Mouse (Mus musculus): ENCODE measurements at regions not wholly inside any gene's neighbourhood (a gene's known extent, or its start where the extent isn't known, plus 50 kb on each side); places are given as distances from the start of the nearest gene placed in this dataset.
"Not testable (repeated sequence)": the region's sequence is repeated elsewhere in the genome, so short reads cannot be mapped to it uniquely, and the experiment has no call there.

DNA sequence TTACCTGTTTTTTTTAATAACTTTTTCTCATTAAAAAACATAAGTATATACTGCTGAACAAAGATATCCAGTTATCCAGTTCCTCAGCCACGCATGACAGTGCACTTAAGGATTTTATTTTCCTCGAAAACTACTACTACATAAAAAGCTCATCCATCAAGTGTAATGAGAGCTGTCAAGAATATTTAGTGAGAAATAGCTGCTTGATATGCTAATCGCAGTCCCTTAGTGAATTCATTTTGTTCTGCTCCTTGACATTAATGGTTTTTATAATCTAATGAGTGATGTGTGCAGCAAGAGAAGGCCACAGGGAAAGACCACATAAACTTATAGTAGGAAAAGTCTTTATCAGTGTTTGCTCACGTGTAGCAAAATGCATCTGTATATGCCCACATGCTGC is 754.0 kb upstream of the Slc39a10 start:
- 80% methylated on average over 4 of the region's 4 CpGs for WGBS

GRCm38 (mm10) chr1:47606597-47606996 is 713.9 kb upstream of the Slc39a10 start:
- 76% methylated on average over 4 of the region's 4 CpGs for WGBS
- DNase-seq (ENCODE audit: low read depth, low spot score) = no peak

More for the DNA sequence above, 754.0 kb upstream of the Slc39a10 start:
- no peak for DNase-seq (ENCODE audit: low read depth, low spot score)

GRCm38 (mm10) chr1:47603989-47604360 is 711.3 kb upstream of the Slc39a10 start:
- 38% methylated on average over 2 of the region's 2 CpGs for WGBS
- no peak for DNase-seq (ENCODE audit: low read depth, low spot score)

DNA sequence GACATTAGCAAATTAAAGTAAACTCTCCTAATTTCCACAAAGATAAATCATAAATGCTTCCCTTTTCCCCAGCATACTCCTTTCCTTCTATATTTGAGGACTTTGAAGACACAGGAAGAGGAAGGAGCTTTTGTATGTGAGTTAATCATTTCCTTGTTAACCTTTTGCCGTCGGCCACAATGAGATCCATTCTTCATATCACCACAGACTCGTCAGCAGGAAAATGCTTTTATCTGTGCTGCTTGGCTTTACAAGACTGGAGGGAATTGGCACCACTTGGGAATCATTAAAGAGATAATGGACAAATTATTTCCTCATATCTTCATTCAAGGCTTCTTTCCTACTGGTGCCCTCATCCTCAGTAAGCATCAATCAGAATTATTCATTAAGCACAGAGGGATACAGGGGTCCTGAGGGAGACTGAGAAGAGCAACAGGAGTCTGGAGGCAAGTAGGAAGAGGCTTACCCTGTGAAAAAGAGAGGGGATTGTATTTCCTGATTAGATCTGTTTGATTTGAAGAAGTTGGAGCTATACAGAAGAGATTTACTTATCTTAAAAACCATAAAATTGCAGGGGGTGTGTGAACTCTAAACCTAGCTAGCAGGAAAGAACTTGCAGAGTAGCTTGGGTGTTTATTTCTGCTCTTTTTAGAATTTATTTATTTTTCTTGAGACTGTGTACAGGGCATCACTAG is 710.8 kb upstream of the Slc39a10 start:
- WGBS = 8% methylated on average over 3 of the region's 3 CpGs
- DNase-seq (ENCODE audit: low read depth, low spot score) = no peak

- 88% methylated on average over 2 of the region's 4 CpGs for WGBS
- DNase-seq (ENCODE audit: low read depth, low spot score) = not testable (repeated sequence)
Observed at GRCm38 (mm10) chr1:47593641-47594040, 701.0 kb upstream of the Slc39a10 start.

DNA sequence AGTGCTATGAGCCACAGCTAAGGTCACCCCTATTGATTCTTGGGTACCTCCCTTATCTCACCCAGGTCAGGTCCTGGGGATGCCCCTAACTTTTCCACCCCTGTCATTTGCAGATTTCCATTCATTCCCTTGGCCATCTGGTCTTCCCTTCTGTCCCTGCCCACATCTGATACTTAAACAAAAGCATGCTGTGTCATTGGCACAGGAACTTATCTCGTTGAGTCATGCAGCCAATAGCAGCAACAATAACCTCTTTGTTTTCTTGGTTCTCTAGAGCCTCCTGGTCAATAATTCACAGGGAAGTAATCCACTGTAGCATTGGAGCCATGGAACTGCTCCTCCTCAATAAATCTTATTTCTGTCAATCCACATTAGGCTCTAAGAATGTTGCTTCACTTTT is 653.0 kb upstream of the Slc39a10 start:
- DNase-seq (ENCODE audit: low read depth, low spot score) = peak; percentile 1
- 23% methylated on average over 1 of the region's 1 CpGs for WGBS

DNA sequence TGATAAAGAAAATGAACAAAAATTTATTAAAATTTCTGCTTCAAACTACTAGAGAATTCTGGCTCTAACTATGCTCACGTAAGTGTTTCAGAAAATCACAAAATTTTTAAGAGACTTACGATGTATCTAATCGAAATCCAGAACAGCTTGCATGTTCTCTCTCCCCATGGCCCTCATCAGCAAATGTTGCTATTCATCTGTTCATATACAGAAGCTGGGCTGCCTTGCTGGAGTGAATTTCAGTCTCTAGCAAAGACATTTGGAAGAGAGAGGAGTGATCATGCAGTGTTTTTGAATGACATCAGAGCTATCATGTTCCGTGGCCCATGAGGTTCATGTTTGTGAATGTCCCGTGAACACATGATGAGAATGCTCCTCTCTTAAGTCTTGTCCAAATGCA is 618.8 kb upstream of the Slc39a10 start:
- WGBS = 89% methylated on average over 5 of the region's 5 CpGs
- no peak for DNase-seq (ENCODE audit: low read depth, low spot score)

DNA sequence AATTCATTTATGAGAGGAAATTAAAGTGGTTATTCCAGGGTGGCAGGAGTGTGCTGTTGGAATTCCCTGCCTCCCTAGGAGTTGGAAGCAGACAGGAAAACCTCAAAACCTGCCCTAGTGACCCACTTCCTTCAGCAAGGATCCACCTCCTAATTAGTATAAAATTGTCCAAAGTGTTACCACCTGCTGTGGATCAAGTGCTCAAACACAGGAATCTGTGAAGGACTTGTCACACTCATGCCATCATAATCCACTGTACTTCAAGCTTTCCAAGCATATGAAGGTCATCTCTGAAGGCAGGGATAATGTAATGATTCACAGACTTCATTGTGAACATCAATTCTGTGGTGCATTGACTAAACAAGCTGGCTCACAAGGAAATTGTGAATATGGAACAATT is 615.1 kb upstream of the Slc39a10 start:
- no peak for DNase-seq (ENCODE audit: low read depth, low spot score)

DNA sequence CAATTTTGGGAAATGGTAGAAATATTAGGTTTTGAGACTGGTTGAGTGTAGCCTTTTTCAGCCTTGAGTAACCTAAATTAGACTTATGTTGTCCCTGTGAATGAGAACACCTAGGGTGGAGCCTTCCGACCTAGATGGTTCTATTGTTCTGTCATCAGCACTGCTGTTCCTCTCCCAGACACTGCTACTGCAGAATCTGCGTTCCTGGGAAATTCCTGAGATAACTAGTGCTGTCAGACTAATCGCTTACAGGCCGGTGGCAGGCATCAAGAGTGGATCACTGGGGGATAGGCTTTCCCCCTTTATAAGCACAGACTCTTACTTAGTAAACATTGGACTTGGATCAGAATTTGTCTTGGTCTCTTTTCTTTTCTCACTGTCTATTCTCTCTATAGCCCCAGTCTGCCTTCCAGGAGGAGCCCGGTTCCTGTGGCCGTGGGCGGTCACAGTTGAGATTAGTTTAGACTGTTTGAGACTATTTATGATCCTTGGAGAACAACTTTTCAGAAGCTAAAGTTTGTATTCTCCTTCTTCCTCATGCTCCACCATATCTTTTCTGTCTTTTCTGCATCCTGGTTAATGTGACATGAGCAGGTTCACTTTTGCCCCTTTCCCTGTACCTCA is 596.0 kb upstream of the Slc39a10 start:
- no peak for DNase-seq (ENCODE audit: low read depth, low spot score)
- WGBS = 55% methylated on average over 7 of the region's 7 CpGs

- DNase-seq (ENCODE audit: low read depth, low spot score) = no peak
Observed at GRCm38 (mm10) chr1:47486087-47486486, 593.4 kb upstream of the Slc39a10 start.

GRCm38 (mm10) chr1:47479059-47479458 is 586.4 kb upstream of the Slc39a10 start:
- no peak for DNase-seq (ENCODE audit: low read depth, low spot score)
- 22% methylated on average over 1 of the region's 1 CpGs for WGBS

DNA sequence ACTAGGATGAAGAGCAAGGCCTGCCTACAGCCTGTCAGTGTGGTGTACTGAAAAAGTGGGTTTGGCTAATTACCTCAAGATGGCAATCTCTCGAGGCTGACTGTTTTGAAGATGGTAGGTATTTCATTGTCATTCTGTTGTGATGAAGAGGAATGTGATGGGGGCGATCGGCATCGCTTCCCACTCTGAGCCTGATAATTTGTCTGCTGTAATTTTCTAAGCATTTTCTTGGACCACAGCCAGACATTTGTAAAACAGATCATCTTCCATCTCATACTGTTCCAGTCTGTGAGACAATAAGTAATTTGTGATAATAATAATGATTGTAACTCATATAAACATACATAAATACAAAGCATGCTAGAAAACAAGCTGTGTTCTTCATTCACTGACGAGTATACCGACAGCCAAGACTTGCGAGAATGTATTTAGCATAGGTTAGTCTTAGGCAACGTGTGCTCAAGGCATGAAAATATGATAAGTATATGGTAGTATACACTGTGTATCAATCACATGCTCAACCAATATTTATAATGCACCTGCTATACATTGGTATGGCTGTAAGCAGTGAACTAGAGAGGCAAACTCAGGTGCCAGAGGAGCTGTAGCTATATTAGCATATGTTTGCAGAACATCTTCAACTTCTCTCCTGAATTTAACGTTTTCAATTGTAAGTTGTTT is 574.1 kb upstream of the Slc39a10 start:
- WGBS = 83% methylated on average over 9 of the region's 9 CpGs
- no peak for DNase-seq (ENCODE audit: low read depth, low spot score)

- WGBS = 59% methylated on average over 6 of the region's 6 CpGs
- DNase-seq (ENCODE audit: low read depth, low spot score) = no peak
Observed at GRCm38 (mm10) chr1:47448737-47449489, 556.3 kb upstream of the Slc39a10 start.

- WGBS = 80% methylated on average over 3 of the region's 3 CpGs
- DNase-seq (ENCODE audit: low read depth, low spot score) = no peak
Observed at GRCm38 (mm10) chr1:47448070-47448469, 555.4 kb upstream of the Slc39a10 start.

GRCm38 (mm10) chr1:47446021-47446420 is 553.4 kb upstream of the Slc39a10 start:
- WGBS = 12% methylated on average over 6 of the region's 6 CpGs
- no peak for DNase-seq (ENCODE audit: low read depth, low spot score)

DNA sequence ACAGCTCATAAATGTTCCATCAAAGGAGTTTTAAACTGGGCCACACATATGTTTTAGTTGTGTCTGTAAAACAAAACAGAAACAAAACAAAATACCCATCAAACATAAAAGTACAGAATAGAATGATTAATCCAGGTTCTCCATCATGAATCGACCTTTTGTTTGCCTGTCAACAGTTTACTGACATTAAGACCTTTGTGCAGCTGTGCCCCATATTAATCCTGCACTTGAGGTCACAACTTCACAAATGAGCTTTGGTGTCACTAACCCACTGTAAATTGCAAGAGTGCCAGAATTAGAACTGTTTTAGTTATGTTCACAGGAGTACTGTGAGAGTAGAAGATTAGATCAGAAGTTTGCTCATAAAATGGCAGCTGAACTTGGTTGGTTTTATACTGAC is 540.2 kb upstream of the Slc39a10 start:
- WGBS = 54% methylated on average over 1 of the region's 1 CpGs
- no peak for DNase-seq (ENCODE audit: low read depth, low spot score)

DNA sequence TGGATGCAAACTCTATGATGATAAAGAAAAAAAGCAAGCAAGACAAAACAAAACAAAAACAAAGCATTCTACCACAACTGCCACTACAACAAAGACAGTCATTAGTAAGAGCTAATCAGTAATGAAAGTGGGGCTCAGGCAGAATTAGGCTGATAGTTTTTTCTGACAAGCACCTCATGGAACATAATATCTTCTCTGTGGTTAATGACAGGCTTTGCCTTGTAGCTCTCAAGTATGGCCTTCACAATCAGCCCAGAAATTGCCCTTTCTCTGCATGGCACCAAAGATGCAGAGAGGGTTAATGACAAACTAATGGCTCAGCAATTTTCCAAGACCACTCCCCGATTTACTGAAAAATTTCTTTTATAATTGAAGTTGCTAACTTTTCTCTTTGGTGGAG is 512.5 kb upstream of the Slc39a10 start:
- DNase-seq (ENCODE audit: low read depth, low spot score) = no peak
- WGBS = 64% methylated on average over 1 of the region's 1 CpGs

- no peak for DNase-seq (ENCODE audit: low read depth, low spot score)
Observed at GRCm38 (mm10) chr1:47386579-47386978, 493.9 kb upstream of the Slc39a10 start.

DNA sequence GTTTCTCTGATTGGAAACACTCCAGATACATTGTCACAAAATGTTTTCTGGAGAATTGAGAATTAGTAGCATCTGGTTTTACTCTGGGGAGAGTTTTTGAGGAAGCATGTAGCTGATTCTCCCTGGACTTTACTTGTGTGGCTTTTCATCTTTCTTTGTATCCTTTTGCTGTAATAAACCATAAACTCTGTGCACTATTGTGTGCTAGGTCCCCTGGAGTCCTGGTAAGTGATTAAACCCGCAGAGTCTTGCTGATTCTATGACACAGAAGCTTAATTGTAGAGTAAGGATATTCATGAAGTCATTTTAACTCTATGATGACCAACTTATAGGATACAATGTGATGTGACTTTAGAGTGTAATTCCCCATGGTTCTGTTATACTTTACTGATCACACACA is 486.1 kb upstream of the Slc39a10 start:
- no peak for DNase-seq (ENCODE audit: low read depth, low spot score)
- 21% methylated on average over 1 of the region's 1 CpGs for WGBS

GRCm38 (mm10) chr1:47339718-47340439 is 447.2 kb upstream of the Slc39a10 start:
- no peak for DNase-seq (ENCODE audit: low read depth, low spot score)
- WGBS = 68% methylated on average over 3 of the region's 3 CpGs

Measured in large intestine, adult 2 months (tissue).